Mouse (Mus musculus) kidney, postnatal 0 days (tissue): Measurements from ENCODE around the gene Morn1. TPM values are rescaled to one million over a fixed set of nuclear protein-coding genes. Genes with fewer than 3 reads are reported as not detected.

Experiments
- ATAC-seq: fragments of 200-750 bp; cut with Nextera tagmentation; replicated peaks from 2 replicates; pipeline ENCODE4 v1.8.0; 2017; ENCODE audit warnings: low read depth, moderate number of reproducible peaks, moderate TSS enrichment, moderate library complexity; ENCODE audit not compliant: low FRiP score
- DNase-seq: peaks from one replicate; pipeline ENCODE4 v3.0.0-alpha.2; 2016; ENCODE audit warnings: low spot score
- H3K27ac ChIP-seq: fragments of 300-500 bp; sonication (generic); 2 replicates; pipeline ENCODE4 v1.5.1; 2014; ENCODE audit warnings: mild to moderate bottlenecking
- H3K27me3 ChIP-seq: fragments of 300-500 bp; sonication (generic); 2 replicates; pipeline ENCODE4 v1.6.1; 2014; ENCODE audit warnings: low read length, mixed read lengths; ENCODE audit not compliant: insufficient read depth
- H3K36me3 ChIP-seq: fragments of 300-500 bp; sonication (generic); 2 replicates; pipeline ENCODE4 v1.6.1; 2014; ENCODE audit warnings: low read length, mixed read lengths; ENCODE audit not compliant: insufficient read depth
- H3K4me1 ChIP-seq: fragments of 300-500 bp; sonication (generic); replicated peaks from 2 replicates; pipeline ENCODE4 v1.6.1; 2014; ENCODE audit warnings: antibody characterized with exemption, low read length, mixed read lengths; ENCODE audit not compliant: insufficient read depth
- H3K4me2 ChIP-seq: fragments of 300-500 bp; sonication (generic); 2 replicates; pipeline ENCODE4 v1.6.1; 2014; ENCODE audit warnings: mild to moderate bottlenecking, low read length, moderate library complexity, mixed read lengths
- H3K4me3 ChIP-seq: fragments of 300-500 bp; sonication (generic); replicated peaks from 2 replicates; pipeline ENCODE4 v1.5.1; 2014; ENCODE audit warnings: low read depth, low read length
- H3K9ac ChIP-seq: fragments of 300-500 bp; sonication (generic); 2 replicates; pipeline ENCODE4 v1.6.1; 2014; ENCODE audit warnings: low read depth, low read length
- H3K9me3 ChIP-seq: fragments of 300-500 bp; sonication (generic); replicated peaks from 2 replicates; pipeline ENCODE4 v1.6.1; 2016; ENCODE audit warnings: low read length, inconsistent platforms, mixed read lengths
- CTCF ChIP-seq: IDR thresholded peaks from 2 replicates; pipeline ENCODE4 v1.5.1; 2016; ENCODE audit warnings: antibody characterized with exemption, low read depth, mild to moderate bottlenecking, moderate library complexity
- WGBS: fragments of 180-500 bp; shearing (Covaris S2); extraction: QIAGEN DNeasy Blood & Tissue Kit; methylation state at CpG from one replicate; pipeline ENCODE4 v1.1.7; 2014; 5-methylcytosine and 5-hydroxymethylcytosine counted together
- polyA plus RNA-seq: library from polyadenylated mRNA; unstranded; fragments of >200 nt; fragmentation: Nextera tagmentation; extraction: Ambion mirVana; gene quantifications from 2 replicates; pipeline ENCODE4 v1.2.1, GENCODE M21; 2015

Morn1 gene
- polyA plus RNA-seq, 1 experiment from 2014 or later = 7.0 TPM

DNA sequence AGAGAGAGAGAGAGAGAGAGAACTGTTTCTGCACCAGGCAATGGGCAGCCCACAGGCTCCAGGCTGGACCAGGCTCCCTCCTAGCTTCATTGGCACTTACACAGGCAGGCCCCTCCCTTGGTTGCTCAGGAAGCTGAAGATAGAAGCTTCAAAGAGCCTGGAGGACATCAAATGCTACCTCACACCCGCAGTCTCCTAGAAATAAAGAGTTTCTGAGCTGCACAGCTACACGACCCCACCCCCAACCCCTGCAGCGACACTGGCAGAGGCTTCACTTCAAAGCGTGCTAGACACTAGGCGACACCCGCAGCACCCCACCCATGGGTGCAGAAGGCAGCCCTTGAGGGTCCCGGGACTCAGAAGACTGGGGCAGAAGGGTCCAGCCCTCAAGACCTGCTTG, 36.3 kb upstream of the Morn1 start:
- no peak for TF ChIP-seq CTCF
- DNase-seq (no peak), ATAC-seq (no peak)

DNA sequence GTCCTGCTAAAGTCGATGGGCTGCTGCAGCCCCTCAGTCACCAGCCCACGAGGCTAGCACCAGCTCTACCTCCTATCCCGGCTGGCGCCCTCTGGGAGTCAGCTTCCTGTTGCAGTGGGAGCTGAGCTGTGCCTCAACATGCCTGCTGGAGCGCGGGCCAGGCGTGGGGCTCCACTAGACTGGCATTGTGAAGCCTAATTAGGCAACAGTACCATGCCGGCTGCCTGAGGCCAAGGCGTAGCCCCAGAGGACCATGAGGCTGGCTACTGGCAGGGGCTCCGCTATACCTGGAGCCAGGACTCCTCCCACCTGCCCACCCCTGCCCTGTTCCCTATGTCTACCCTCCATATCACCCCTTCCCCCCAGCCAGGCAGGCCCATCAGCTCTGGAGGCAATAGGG, 29.7 kb upstream of the Morn1 start, which contains the start of gene Plch2:
Gene Plch2, minus strand, starts transcription at position 61 of the 400 bp plus-strand sequence.
- Histone ChIP-seq H3K4me2 (no peak within 1 kb of the TSS), H3K27ac (no peak within 1 kb of the TSS), H3K9me3 (no peaks in the 10 kb centered on the region), H3K36me3 (no peaks in the 10 kb centered on the region), H3K27me3 (no peaks in the 10 kb centered on the region), H3K9ac (no peak within 1 kb of the TSS), H3K4me1 (no peaks in the 10 kb centered on the region; the same call in 1 of the 2 replicates), H3K4me3 (no peak within 1 kb of the TSS)
- ATAC-seq (no peak; the same call in 1 of the 2 replicates), DNase-seq (no peak)
- TF ChIP-seq CTCF = no peak
- 58% methylated on average over 10 of the region's 10 CpGs for WGBS

More for the DNA sequence above, 36.3 kb upstream of the Morn1 start:
- no peak overlapping the region for H3K9ac ChIP-seq
- 46% methylated on average over 7 of the region's 7 CpGs for WGBS
- no peak overlapping the region for H3K4me2 ChIP-seq
- no peak overlapping the region for H3K27ac ChIP-seq
- no peaks in the 10 kb centered on the region for H3K4me1 ChIP-seq
- no peaks in the 10 kb centered on the region for H3K9me3 ChIP-seq
- no peaks in the 10 kb centered on the region for H3K36me3 ChIP-seq
- H3K4me3 ChIP-seq = no peak overlapping the region
- H3K27me3 ChIP-seq = no peaks in the 10 kb centered on the region

- WGBS = 31% methylated on average over 10 of the region's 10 CpGs
- Histone ChIP-seq H3K4me2 (no peak overlapping the region), H3K36me3 (no peaks in the 10 kb centered on the region), H3K27ac (no peak overlapping the region), H3K4me3 (no peak overlapping the region), H3K4me1 (no peaks in the 10 kb centered on the region; the same call in 1 of the 2 replicates), H3K9me3 (no peaks in the 10 kb centered on the region), H3K27me3 (no peaks in the 10 kb centered on the region), H3K9ac (no peak overlapping the region)
- no peak for TF ChIP-seq CTCF
- DNase-seq (no peak), ATAC-seq (no peak)
These were observed 28.1 kb upstream of the Morn1 start for GRCm38 (mm10) chr4:155058325-155058724.

DNA sequence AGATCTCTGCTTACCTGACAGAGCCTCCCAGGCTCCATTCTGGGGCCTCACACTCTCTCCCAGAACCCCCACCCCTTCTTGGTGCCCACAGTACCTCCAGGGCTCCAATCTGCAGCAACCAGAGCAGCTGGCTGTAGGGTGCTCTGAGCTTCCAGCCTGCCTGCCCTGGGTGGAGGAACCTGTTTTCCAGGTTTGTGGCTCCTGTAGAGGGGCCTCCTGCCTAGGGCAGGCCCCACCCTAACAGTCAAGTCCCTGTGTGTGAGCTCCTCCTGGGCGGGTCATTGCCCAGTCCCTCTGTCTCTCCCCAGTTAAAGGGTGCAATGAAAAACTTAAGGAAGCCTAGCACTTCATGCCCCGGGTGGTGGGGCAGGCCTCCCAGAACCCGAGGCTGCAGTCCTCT, 22.5 kb upstream of the Morn1 start:
- no peak overlapping the region for H3K4me3 ChIP-seq
- H3K27ac ChIP-seq = peak overlapping the region; percentile 73
- no peaks in the 10 kb centered on the region for H3K36me3 ChIP-seq
- H3K4me2 ChIP-seq = no peak overlapping the region
- no peak for TF ChIP-seq CTCF
- H3K4me1 ChIP-seq = peaks cover 9% of the 10 kb centered on the region
- 27% methylated on average over 3 of the region's 3 CpGs for WGBS
- no peaks in the 10 kb centered on the region for H3K27me3 ChIP-seq
- no peak for DNase-seq
- no peaks in the 10 kb centered on the region for H3K9me3 ChIP-seq
- H3K9ac ChIP-seq = 0 out of 2 replicates have a peak overlapping the region, but pooled peaks have one; percentile 18
- ATAC-seq = no peak; the same call in 1 of the 2 replicates

- Histone ChIP-seq H3K4me1 (peaks cover 9% of the 10 kb centered on the region), H3K27me3 (no peaks in the 10 kb centered on the region), H3K4me2 (no peak overlapping the region), H3K4me3 (no peak overlapping the region), H3K27ac (peak overlapping the region; percentile 73), H3K9ac (no peak overlapping the region), H3K36me3 (no peaks in the 10 kb centered on the region), H3K9me3 (no peaks in the 10 kb centered on the region)
- DNase-seq (no peak), ATAC-seq (no peak)
- TF ChIP-seq CTCF = peak; percentile 48; the same call in 1 of the 2 replicates
- 66% methylated on average over 2 of the region's 2 CpGs for WGBS
These were observed 21.9 kb upstream of the Morn1 start for GRCm38 (mm10) chr4:155064474-155064873.

GRCm38 (mm10) chr4:155065970-155066833, 20.2 kb upstream of the Morn1 start:
- ATAC-seq (peak; percentile 53), DNase-seq (peak; percentile 93)
- Histone ChIP-seq H3K9me3 (no peaks in the 10 kb centered on the region), H3K4me3 (peak overlapping the region; percentile 64), H3K27ac (peak overlapping the region; percentile 67), H3K36me3 (peaks cover 15% of the 10 kb centered on the region), H3K27me3 (no peaks in the 10 kb centered on the region), H3K4me1 (peaks cover 9% of the 10 kb centered on the region), H3K9ac (0 out of 2 replicates have a peak overlapping the region, but pooled peaks have one; percentile 3), H3K4me2 (peak overlapping the region; percentile 90)
- peak; percentile 93 for TF ChIP-seq CTCF
- WGBS = 4% methylated on average over 15 of the region's 15 CpGs
